Mouse (Mus musculus) erythroblast, embryonic 14.5 days (primary cell): ENCODE results near the gene Usp18. TPM values are rescaled to one million over a fixed set of nuclear protein-coding genes. Genes with fewer than 3 reads are reported as not detected.

Experiments used
- H3K27me3 ChIP-seq: 2 replicates; pipeline ENCODE4 v1.6.1; 2012; ENCODE audit warnings: inconsistent platforms; ENCODE audit not compliant: control insufficient read depth
- H3K36me3 ChIP-seq: 2 replicates; pipeline ENCODE4 v1.6.1; 2012; ENCODE audit warnings: mild to moderate bottlenecking, inconsistent platforms; ENCODE audit not compliant: control insufficient read depth
- H3K4me1 ChIP-seq: 2 replicates; pipeline ENCODE4 v1.6.1; 2012; ENCODE audit warnings: inconsistent platforms; ENCODE audit not compliant: control insufficient read depth
- H3K4me3 ChIP-seq: replicated peaks from 2 replicates; pipeline ENCODE3; 2012; ENCODE audit warnings: moderate library complexity, mild to moderate bottlenecking, inconsistent platforms
- H3K9me3 ChIP-seq: 2 replicates; pipeline ENCODE4 v1.6.1; 2012; ENCODE audit warnings: low read length, inconsistent platforms, mixed read lengths; ENCODE audit not compliant: control insufficient read depth
- GATA1 ChIP-seq: IDR thresholded peaks from 2 replicates; pipeline ENCODE4 v1.6.1; 2012; ENCODE audit warnings: low read length, inconsistent platforms, mixed read lengths
- TAL1 ChIP-seq: IDR thresholded peaks from 3 replicates; pipeline ENCODE4 v1.6.1; 2012; ENCODE audit warnings: low read length, inconsistent platforms, mixed read lengths
- polyA plus RNA-seq: library from polyadenylated mRNA; stranded (reverse); fragments of >175 nt; gene quantifications from 2 replicates; pipeline ENCODE4 v1.2.3, GENCODE M21; 2012

Gene Usp18
- polyA plus RNA-seq, 1 experiment: not detected

GRCm38 (mm10) chr6:121303466-121304220, 57.9 kb downstream of the Usp18 start:
- Histone ChIP-seq H3K4me1 (no peaks in the 10 kb centered on the region), H3K9me3 (no peaks in the 10 kb centered on the region), H3K4me3 (no peak overlapping the region), H3K27me3 (peaks cover 6% of the 10 kb centered on the region), H3K36me3 (no peaks in the 10 kb centered on the region)
- TF ChIP-seq GATA1 (no peak), TAL1 (no peak)

- TF ChIP-seq GATA1: no peak
- TF ChIP-seq TAL1: no peak
- peaks cover 6% of the 10 kb centered on the region for H3K27me3 ChIP-seq
- no peaks in the 10 kb centered on the region for H3K36me3 ChIP-seq
- H3K4me3 ChIP-seq: no peak overlapping the region
- no peaks in the 10 kb centered on the region for H3K4me1 ChIP-seq
- no peaks in the 10 kb centered on the region for H3K9me3 ChIP-seq
Observed at GRCm38 (mm10) chr6:121304630-121305029, 58.9 kb downstream of the Usp18 start.

GRCm38 (mm10) chr6:121305571-121305970, 59.9 kb downstream of the Usp18 start:
- no peaks in the 10 kb centered on the region for H3K36me3 ChIP-seq
- H3K4me3 ChIP-seq: no peak overlapping the region
- no peaks in the 10 kb centered on the region for H3K4me1 ChIP-seq
- TF ChIP-seq GATA1 (no peak), TAL1 (no peak)
- peaks cover 2% of the 10 kb centered on the region for H3K27me3 ChIP-seq
- no peaks in the 10 kb centered on the region for H3K9me3 ChIP-seq

GRCm38 (mm10) chr6:121310984-121311383, 65.3 kb downstream of the Usp18 start:
- Histone ChIP-seq H3K4me3 (no peak overlapping the region), H3K36me3 (no peaks in the 10 kb centered on the region), H3K4me1 (no peaks in the 10 kb centered on the region), H3K27me3 (no peaks in the 10 kb centered on the region), H3K9me3 (no peaks in the 10 kb centered on the region)
- TF ChIP-seq GATA1 (no peak), TAL1 (no peak)

GRCm38 (mm10) chr6:121319099-121319498, 73.4 kb downstream of the Usp18 start:
- Histone ChIP-seq H3K4me3 (no peak overlapping the region), H3K36me3 (no peaks in the 10 kb centered on the region), H3K9me3 (no peaks in the 10 kb centered on the region), H3K27me3 (no peaks in the 10 kb centered on the region), H3K4me1 (no peaks in the 10 kb centered on the region)
- TF ChIP-seq TAL1 (no peak), GATA1 (no peak)

Other genes starting within 250 kb of the Usp18 start
- 9.7 and 11.0 TPM in 2 replicates for gene Mical3, start 114.9 kb upstream of the Usp18 start, polyA plus RNA-seq
- 0.09 and 0.23 TPM in 2 replicates for gene Pex26, start 62.2 kb upstream of the Usp18 start, polyA plus RNA-seq
- gene Tuba8, start 35.2 kb upstream of the Usp18 start, polyA plus RNA-seq: 0.01 and 0.02 TPM in 2 replicates
- 0.39 and 0.55 TPM in 2 replicates for gene Slc6a13, start 54.3 kb downstream of the Usp18 start, polyA plus RNA-seq
- gene Slc6a12, start 97.2 kb downstream of the Usp18 start, polyA plus RNA-seq: not detected in 2 replicates
- not detected in 2 replicates for gene Iqsec3, start 227.8 kb downstream of the Usp18 start, polyA plus RNA-seq